Mouse (Mus musculus) limb, embryonic 15.5 days (tissue): ENCODE measurements around the gene Stat5b. TPM values are rescaled to one million over a fixed set of nuclear protein-coding genes. Genes with fewer than 3 reads are reported as not detected.
A peak's percentile ranks its signal among the peaks of the same experiment; 100 is the strongest.

ENCODE experiments used
- ATAC-seq: fragments of 200-750 bp; cut with Nextera tagmentation; 2 replicates; pipeline ENCODE4 v1.8.0; 2017; ENCODE audit warnings: low read depth, moderate TSS enrichment; ENCODE audit not compliant: insufficient number of reproducible peaks, low FRiP score, low TSS enrichment
- H3K27ac ChIP-seq: fragments of 300-500 bp; sonication (generic); 2 replicates; pipeline ENCODE4 v1.5.1; 2015; ENCODE audit warnings: moderate library complexity, mild to moderate bottlenecking, inconsistent platforms
- H3K27me3 ChIP-seq: fragments of 300-500 bp; sonication (generic); 2 replicates; pipeline ENCODE4 v1.6.1; 2015; ENCODE audit warnings: inconsistent platforms
- H3K36me3 ChIP-seq: fragments of 300-500 bp; sonication (generic); 2 replicates; pipeline ENCODE4 v1.6.1; 2015; ENCODE audit warnings: inconsistent platforms
- H3K4me1 ChIP-seq: fragments of 300-500 bp; sonication (generic); 2 replicates; pipeline ENCODE4 v1.6.1; 2015; ENCODE audit warnings: inconsistent platforms
- H3K4me2 ChIP-seq: fragments of 300-500 bp; sonication (generic); 2 replicates; pipeline ENCODE4 v1.6.1; 2015; ENCODE audit warnings: mild to moderate bottlenecking, inconsistent platforms
- H3K4me3 ChIP-seq: fragments of 300-500 bp; sonication (generic); 2 replicates; pipeline ENCODE4 v1.5.1; 2015; ENCODE audit warnings: mild to moderate bottlenecking, inconsistent platforms
- H3K9ac ChIP-seq: fragments of 300-500 bp; sonication (generic); 2 replicates; pipeline ENCODE4 v1.6.1; 2015; ENCODE audit warnings: inconsistent platforms
- H3K9me3 ChIP-seq: fragments of 300-500 bp; sonication (generic); 2 replicates; pipeline ENCODE4 v1.6.1; 2016; ENCODE audit warnings: inconsistent platforms
- WGBS: fragments of 180-500 bp; shearing (Covaris S2); methylation state at CpG from one replicate; pipeline ENCODE4 v1.1.7; 2015; 5-methylcytosine and 5-hydroxymethylcytosine counted together
- polyA plus RNA-seq: library from polyadenylated mRNA; unstranded; fragments of >200 nt; fragmentation: Nextera tagmentation; extraction: Ambion mirVana; gene quantifications from 2 replicates; pipeline ENCODE4 v1.2.1, GENCODE M21; 2015

Stat5b gene
- polyA plus RNA-seq, 1 experiment from 2014 or later = 23.4 TPM

- H3K4me1 ChIP-seq = peaks cover 20% of the 10 kb centered on the region
- peak overlapping the region; percentile 75; the same call in 1 of the 2 replicates for H3K27ac ChIP-seq
Measured at GRCm38 (mm10) chr11:100737105-100737733, 113.3 kb downstream of the Stat5b start.

DNA sequence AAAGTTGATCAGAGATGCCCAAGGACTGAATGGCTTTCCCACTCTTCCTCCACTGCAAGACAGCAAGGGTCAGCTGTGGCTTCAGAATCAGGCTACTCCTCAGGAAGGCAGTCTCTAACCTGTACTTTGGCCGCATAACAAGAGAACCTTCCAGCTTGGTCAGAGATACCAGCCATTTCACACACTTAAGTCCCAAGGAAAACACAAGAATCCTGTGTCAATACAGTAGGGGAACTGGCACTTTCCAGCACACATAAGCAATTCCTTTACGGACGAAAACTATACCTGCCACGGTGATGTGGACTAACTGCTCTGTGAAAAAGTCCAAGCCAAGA lies 113.8 kb downstream of the Stat5b start:
- 0 out of 2 replicates have a peak, but pooled peaks cover 5% of the 10 kb centered on the region for H3K36me3 ChIP-seq
- no peak for ATAC-seq
- H3K27ac ChIP-seq = no peak overlapping the region
- peak overlapping the region; percentile 71 for H3K4me2 ChIP-seq
- H3K9me3 ChIP-seq = no peaks in the 10 kb centered on the region
- peaks cover 20% of the 10 kb centered on the region for H3K4me1 ChIP-seq
- H3K9ac ChIP-seq = peak overlapping the region; percentile 95
- H3K4me3 ChIP-seq = peak overlapping the region; percentile 95
- no peaks in the 10 kb centered on the region for H3K27me3 ChIP-seq
- 79% methylated on average over 4 of the region's 4 CpGs for WGBS

More at GRCm38 (mm10) chr11:100737105-100737733, 113.3 kb downstream of the Stat5b start:
- Histone ChIP-seq H3K9me3 (no peaks in the 10 kb centered on the region), H3K9ac (peak overlapping the region; percentile 95), H3K4me3 (peak overlapping the region; percentile 95), H3K4me2 (peak overlapping the region; percentile 71), H3K27me3 (no peaks in the 10 kb centered on the region), H3K36me3 (0 out of 2 replicates have a peak, but pooled peaks cover 5% of the 10 kb centered on the region)
- no peak for ATAC-seq
- WGBS = 2% methylated on average over 13 of the region's 13 CpGs

- peak overlapping the region; percentile 95 for H3K4me3 ChIP-seq
- 68% methylated on average over 14 of the region's 14 CpGs for WGBS
- ATAC-seq = no peak
Measured at GRCm38 (mm10) chr11:100735954-100736745, 114.4 kb downstream of the Stat5b start.

GRCm38 (mm10) chr11:100735134-100735865 lies 115.2 kb downstream of the Stat5b start:
- no peak overlapping the region for H3K27ac ChIP-seq
- H3K4me3 ChIP-seq = no peak overlapping the region
- WGBS = 90% methylated on average over 9 of the region's 9 CpGs
- no peaks in the 10 kb centered on the region for H3K9me3 ChIP-seq
- no peak overlapping the region for H3K9ac ChIP-seq
- H3K4me1 ChIP-seq = peaks cover 24% of the 10 kb centered on the region
- no peak for ATAC-seq
- H3K27me3 ChIP-seq = no peaks in the 10 kb centered on the region
- no peak overlapping the region for H3K4me2 ChIP-seq
- H3K36me3 ChIP-seq = peaks cover 10% of the 10 kb centered on the region; the same call in 1 of the 2 replicates

More at GRCm38 (mm10) chr11:100735954-100736745, 114.4 kb downstream of the Stat5b start:
- H3K27ac ChIP-seq = no peak overlapping the region
- H3K27me3 ChIP-seq = no peaks in the 10 kb centered on the region
- H3K36me3 ChIP-seq = peaks cover 5% of the 10 kb centered on the region; the same call in 1 of the 2 replicates
- no peak overlapping the region; the same call in 1 of the 2 replicates for H3K4me2 ChIP-seq
- no peaks in the 10 kb centered on the region for H3K9me3 ChIP-seq
- H3K9ac ChIP-seq = 0 out of 2 replicates have a peak overlapping the region, but pooled peaks have one; percentile 95
- H3K4me1 ChIP-seq = peaks cover 20% of the 10 kb centered on the region

Other genes starting within 250 kb of the Stat5b start
- gene Nkiras2, start 231.5 kb downstream of the Stat5b start, polyA plus RNA-seq = 73.7 and 77.9 TPM in 2 replicates
- gene Dnajc7, start 230.6 kb downstream of the Stat5b start, polyA plus RNA-seq = 218 and 227 TPM in 2 replicates
- gene Zfp385c, start 158.3 kb downstream of the Stat5b start, polyA plus RNA-seq = 1.4 and 1.8 TPM in 2 replicates
- 2.9 and 3.6 TPM in 2 replicates for gene Dhx58, start 146.5 kb downstream of the Stat5b start, polyA plus RNA-seq
- gene Kat2a, start 138.3 kb downstream of the Stat5b start, polyA plus RNA-seq = 48.2 and 50.4 TPM in 2 replicates
- gene Hspb9, start 136.9 kb downstream of the Stat5b start, polyA plus RNA-seq = 0.32 and 0.57 TPM in 2 replicates
- gene Rab5c, start 112.5 kb downstream of the Stat5b start, polyA plus RNA-seq = 19.7 and 30.8 TPM in 2 replicates
- gene Kcnh4, start 90.8 kb downstream of the Stat5b start, polyA plus RNA-seq = not detected in 2 replicates
- not detected in 2 replicates for gene Hcrt, start 87.8 kb downstream of the Stat5b start, polyA plus RNA-seq
- 7.5 and 8.2 TPM in 2 replicates for gene Ghdc, start 79.8 kb downstream of the Stat5b start, polyA plus RNA-seq
- 9.4 and 12.0 TPM in 2 replicates for gene Stat5a, start 8.6 kb upstream of the Stat5b start, polyA plus RNA-seq
- 72.9 and 85.2 TPM in 2 replicates for gene Stat3, start 88.8 kb upstream of the Stat5b start, polyA plus RNA-seq
- gene Cavin1, start 120.2 kb upstream of the Stat5b start, polyA plus RNA-seq = 368 and 413 TPM in 2 replicates
- 39.5 and 43.6 TPM in 2 replicates for gene Atp6v0a1, start 158.7 kb upstream of the Stat5b start, polyA plus RNA-seq
- gene Naglu, start 219.3 kb upstream of the Stat5b start, polyA plus RNA-seq = 12.7 and 16.4 TPM in 2 replicates
- gene Hsd17b1, start 227.7 kb upstream of the Stat5b start, polyA plus RNA-seq = 0.14 TPM in 1 of 2 replicates, not detected in the other
- 40.3 TPM in 2 replicates for gene Coasy, start 231.8 kb upstream of the Stat5b start, polyA plus RNA-seq
- gene Mlx, start 236.6 kb upstream of the Stat5b start, polyA plus RNA-seq = 51.7 and 53.8 TPM in 2 replicates
- gene Psmc3ip, start 244.7 kb upstream of the Stat5b start, polyA plus RNA-seq = 27.4 and 28.0 TPM in 2 replicates